In the genomic region with DNA sequence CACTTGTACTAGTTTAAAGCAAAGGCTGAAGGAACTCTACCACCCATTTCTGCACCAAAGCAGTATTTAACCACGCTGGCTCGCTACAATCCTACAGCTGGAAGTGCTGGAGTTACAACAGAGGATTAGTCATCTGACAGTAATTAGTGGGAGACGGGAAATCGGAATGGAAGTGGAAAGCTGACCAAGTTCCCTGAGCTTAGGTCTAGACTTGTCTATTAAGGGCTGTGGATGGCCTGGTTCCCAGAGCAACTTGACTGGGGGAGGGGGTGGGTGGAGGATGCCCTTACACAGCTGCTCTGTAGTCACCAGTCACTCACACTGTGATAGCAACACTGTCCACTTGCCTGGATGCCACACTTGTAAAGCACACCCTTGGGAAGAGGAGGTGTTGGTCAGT, we compare ENCODE assay signal across 11 mouse cellular contexts. TPM values are rescaled to one million over a fixed set of nuclear protein-coding genes. Genes with fewer than 3 reads are reported as not detected.
A peak's percentile ranks its signal among the peaks of the same experiment; 100 is the strongest.
DNase-seq lines count a peak whose midpoint lies in the region; ATAC-seq lines count a peak whose summit lies in the region.
"Had no signal": no experiment of that assay in that cellular context is flagged by ENCODE, and none has a peak within 500 bp of the region (broad histone marks: within the 10 kb centered on the region; RNA-seq: fewer than 3 reads in every experiment).

No protein-coding gene starts in this region.

- H3K27me3 ChIP-seq in lung, embryonic 15.5 days: no peaks in the 10 kb centered on the region
- H3K27me3 ChIP-seq in heart, embryonic 13.5 days (replicated peaks): no peaks in the 10 kb centered on the region
- H3K27me3 ChIP-seq in forebrain, embryonic 13.5 days: no peaks in the 10 kb centered on the region
- H3K27me3 ChIP-seq: forebrain, embryonic 12.5 days had no signal

- DNase-seq in embryo, embryonic 11 days: peak; percentile 19
- no peak for DNase-seq in embryo, embryonic 10 days (ENCODE audit: low spot score)
- no peak for DNase-seq in lung, postnatal 14 days
- peak; percentile 18 for DNase-seq in retina, embryonic 14.5 days (ENCODE audit: low spot score)
- DNase-seq in adrenal gland, postnatal 25 days: no peak

- H3K9me3 ChIP-seq in lung, embryonic 15.5 days: no peaks in the 10 kb centered on the region
- H3K9me3 ChIP-seq in heart, embryonic 13.5 days: no peaks in the 10 kb centered on the region
- no peaks in the 10 kb centered on the region for H3K9me3 ChIP-seq in forebrain, embryonic 13.5 days (replicated peaks)
- H3K9me3 ChIP-seq: forebrain, embryonic 12.5 days had no signal

- peak overlapping the region; percentile 42; the same call in 1 of the 2 replicates for H3K27ac ChIP-seq in lung, embryonic 15.5 days
- peak overlapping the region; percentile 5; the same call in 1 of the 2 replicates for H3K27ac ChIP-seq in heart, embryonic 13.5 days (replicated peaks)
- no peak overlapping the region for H3K27ac ChIP-seq in forebrain, embryonic 13.5 days
- H3K27ac ChIP-seq: forebrain, embryonic 12.5 days had no signal

- WGBS in lung, embryonic 15.5 days: 47% methylated on average over 4 of the region's 4 CpGs
- 73% methylated on average over 4 of the region's 4 CpGs for WGBS in heart, embryonic 13.5 days
- WGBS in forebrain, embryonic 13.5 days: 61% methylated on average over 4 of the region's 4 CpGs

- no peak overlapping the region for H3K4me3 ChIP-seq in lung, embryonic 15.5 days
- no peak overlapping the region for H3K4me3 ChIP-seq in heart, embryonic 13.5 days
- H3K4me3 ChIP-seq in forebrain, embryonic 13.5 days: no peak overlapping the region
- H3K4me3 ChIP-seq: forebrain, embryonic 12.5 days had no signal

- ATAC-seq in lung, embryonic 15.5 days (ENCODE audit: borderline replicate concordance, extremely low read depth, low FRiP score, low TSS enrichment): no peak
- no peak for ATAC-seq in heart, embryonic 13.5 days (ENCODE audit: extremely low read depth, insufficient number of reproducible peaks, low FRiP score, low TSS enrichment)
- ATAC-seq in forebrain, embryonic 13.5 days: no peak
- ATAC-seq: hindbrain, embryonic 16.5 days had no signal

- no peak overlapping the region for H3K4me2 ChIP-seq in lung, embryonic 15.5 days
- H3K4me2 ChIP-seq in heart, embryonic 13.5 days: no peak overlapping the region
- H3K4me2 ChIP-seq in forebrain, embryonic 13.5 days: no peak overlapping the region
- H3K4me2 ChIP-seq: forebrain, embryonic 12.5 days; midbrain, embryonic 11.5 days had no signal

- H3K36me3 ChIP-seq in lung, embryonic 15.5 days: 0 out of 2 replicates have a peak, but pooled peaks cover under 1% of the 10 kb centered on the region
- H3K36me3 ChIP-seq in heart, embryonic 13.5 days: peaks cover 17% of the 10 kb centered on the region
- no peaks in the 10 kb centered on the region for H3K36me3 ChIP-seq in forebrain, embryonic 13.5 days (ENCODE audit: poor library complexity, severe bottlenecking)

- H3K4me1 ChIP-seq in lung, embryonic 15.5 days: peaks cover 15% of the 10 kb centered on the region
- H3K4me1 ChIP-seq in heart, embryonic 13.5 days: peaks cover 32% of the 10 kb centered on the region
- H3K4me1 ChIP-seq in forebrain, embryonic 13.5 days: peaks cover 15% of the 10 kb centered on the region

- H3K9ac ChIP-seq in lung, embryonic 15.5 days: no peak overlapping the region
- H3K9ac ChIP-seq in heart, embryonic 13.5 days: no peak overlapping the region
- H3K9ac ChIP-seq in forebrain, embryonic 13.5 days: no peak overlapping the region
- H3K9ac ChIP-seq: forebrain, embryonic 12.5 days had no signal

RNA-seq across cellular contexts. Expression of a gene that starts 3.6 kb away (rescaled TPM):
- polyA plus RNA-seq in lung, embryonic 15.5 days (2015; fragmentation: Nextera tagmentation; extraction: Ambion mirVana): 10.5 and 13.4 TPM in 2 replicates
- 9.5 and 9.6 TPM in 2 replicates for polyA plus RNA-seq in heart, embryonic 13.5 days (2015; fragmentation: Nextera tagmentation; extraction: Ambion mirVana)
- total RNA-seq in adrenal gland, postnatal 25 days (2021): 12.4 and 18.9 TPM in 2 replicates
- polyA plus RNA-seq in forebrain, embryonic 13.5 days (2015; fragmentation: Nextera tagmentation; extraction: Ambion mirVana): 8.3 and 10.3 TPM in 2 replicates

RNA-seq across cellular contexts. Expression of a gene that starts 3.7 kb away (rescaled TPM):
- polyA plus RNA-seq in lung, embryonic 15.5 days (2015; fragmentation: Nextera tagmentation; extraction: Ambion mirVana): 92.2 and 99.2 TPM in 2 replicates
- 51.0 and 54.9 TPM in 2 replicates for polyA plus RNA-seq in heart, embryonic 13.5 days (2015; fragmentation: Nextera tagmentation; extraction: Ambion mirVana)
- total RNA-seq in adrenal gland, postnatal 25 days (2021): 22.6 and 28.9 TPM in 2 replicates
- polyA plus RNA-seq in forebrain, embryonic 13.5 days (2015; fragmentation: Nextera tagmentation; extraction: Ambion mirVana): 208 and 213 TPM in 2 replicates

Comparison
In these comparisons a context has a peak if more than half of its experiments do, and no peak if none do; other contexts are left out.
1. DNase-seq: peak in embryo, embryonic 11 days (single experiment) and retina, embryonic 14.5 days (single experiment); none in embryo, embryonic 10 days (single experiment), lung, postnatal 14 days (single experiment) and adrenal gland, postnatal 25 days (single experiment).